ENCODE assay signal across 19 mouse cellular contexts in the genomic region with DNA sequence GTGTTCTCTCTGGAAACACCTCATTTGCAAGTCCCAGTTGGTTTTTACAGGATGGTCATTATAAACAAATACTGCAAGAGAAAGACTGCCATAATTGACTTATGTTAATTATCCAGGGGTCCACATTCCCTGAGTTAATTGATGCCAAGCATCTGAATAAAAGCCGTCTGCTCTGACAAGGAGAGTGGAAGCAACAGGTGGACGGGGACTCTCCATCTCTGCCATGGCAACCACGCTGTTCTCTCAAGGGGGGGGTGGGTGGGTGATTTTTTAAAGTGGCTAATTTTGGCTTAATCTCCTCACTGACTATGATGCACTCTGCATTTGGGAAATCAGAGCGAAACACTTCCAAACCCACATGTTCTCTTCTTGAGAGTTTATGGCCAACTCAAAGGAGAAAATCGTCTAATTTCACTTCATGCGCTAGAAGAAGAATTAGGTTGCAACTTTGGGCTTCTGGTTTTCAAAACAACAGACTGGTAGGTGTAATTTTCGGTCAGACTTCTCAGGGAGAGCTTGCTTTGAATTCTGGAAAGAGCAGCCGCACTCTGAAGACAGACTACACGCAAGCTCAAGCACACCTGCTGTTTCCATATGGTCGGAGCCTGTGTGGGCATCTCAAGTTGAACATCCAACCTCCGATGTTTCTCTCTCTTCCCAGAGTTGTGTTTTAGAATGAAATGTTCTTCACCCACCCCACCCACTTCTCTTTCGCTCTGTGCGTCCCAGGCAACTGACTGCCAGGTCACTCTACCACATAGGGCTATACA. TPM values are rescaled to one million over a fixed set of nuclear protein-coding genes. Genes with fewer than 3 reads are reported as not detected.
DNase-seq lines count a peak whose midpoint lies in the region; ATAC-seq lines count a peak whose summit lies in the region.
"Had no signal": no experiment of that assay in that cellular context is flagged by ENCODE, and none has a peak within 500 bp of the region (broad histone marks: within the 10 kb centered on the region; RNA-seq: fewer than 3 reads in every experiment).

No protein-coding gene starts in this region.

- DNase-seq in forebrain, embryonic 14.5 days (ENCODE audit: low spot score): peak; percentile 53
- DNase-seq in brain, adult 2 months (ENCODE audit: low read depth, low spot score): peak; percentile 93
- peak; percentile 79 for DNase-seq in layer of hippocampus, adult 9-11 months
- DNase-seq in right cerebral cortex, adult 2 months (ENCODE audit: low spot score in 2 of 2): peak; percentile 69 to 82
- no peak for DNase-seq in urinary bladder, postnatal 4 days (ENCODE audit: low spot score in 2 of 2)
- no peak for DNase-seq in gastrocnemius, postnatal 25 days
- DNase-seq: adrenal gland, adult 2 months; B cell, adult 2 months; kidney, postnatal 25 days; lung, postnatal 36 days; thymus, postnatal 14 days had no signal

- no peaks in the 10 kb centered on the region for H3K9me3 ChIP-seq in forebrain, embryonic 14.5 days (replicated peaks; ENCODE audit: control insufficient read depth, low read length)
- no peaks in the 10 kb centered on the region for H3K9me3 ChIP-seq in forebrain, embryonic 12.5 days
- H3K9me3 ChIP-seq: embryonic facial prominence, embryonic 15.5 days; heart, embryonic 15.5 days; hindbrain, embryonic 12.5 days; intestine, embryonic 15.5 days; limb, embryonic 13.5 days; midbrain, embryonic 15.5 days; neural tube, embryonic 12.5 days had no signal

- no peak for ATAC-seq in forebrain, embryonic 14.5 days
- ATAC-seq in forebrain, embryonic 12.5 days (ENCODE audit: low FRiP score): no peak
- ATAC-seq: intestine, embryonic 15.5 days; midbrain, embryonic 15.5 days had no signal

- WGBS in forebrain, embryonic 14.5 days: 66% methylated on average over 13 of the region's 13 CpGs
- whole genome bisulfite sequencing in forebrain, embryonic 12.5 days: 67% methylated on average over 13 of the region's 13 CpGs

- H3K4me3 ChIP-seq in forebrain, embryonic 14.5 days (ENCODE audit: low read depth, low read length): no peak overlapping the region
- H3K4me3 ChIP-seq in forebrain, embryonic 12.5 days (replicated peaks): no peak overlapping the region
- H3K4me3 ChIP-seq: embryonic facial prominence, embryonic 15.5 days; heart, embryonic 15.5 days; hindbrain, embryonic 12.5 days; intestine, embryonic 15.5 days; limb, embryonic 13.5 days; midbrain, embryonic 15.5 days; neural tube, embryonic 12.5 days had no signal

- no peaks in the 10 kb centered on the region for H3K27me3 ChIP-seq in forebrain, embryonic 14.5 days (replicated peaks; ENCODE audit: control insufficient read depth, insufficient read depth, low read length)
- H3K27me3 ChIP-seq in forebrain, embryonic 12.5 days: 0 out of 2 replicates have a peak, but pooled peaks cover 3% of the 10 kb centered on the region
- H3K27me3 ChIP-seq: embryonic facial prominence, embryonic 15.5 days; heart, embryonic 15.5 days; hindbrain, embryonic 12.5 days; intestine, embryonic 15.5 days; limb, embryonic 13.5 days; midbrain, embryonic 15.5 days; neural tube, embryonic 12.5 days had no signal

- H3K27ac ChIP-seq in forebrain, embryonic 14.5 days (ENCODE audit: low read depth, low read length): no peak overlapping the region
- H3K27ac ChIP-seq in forebrain, embryonic 12.5 days: no peak overlapping the region
- H3K27ac ChIP-seq: embryonic facial prominence, embryonic 15.5 days; heart, embryonic 15.5 days; hindbrain, embryonic 12.5 days; intestine, embryonic 15.5 days; limb, embryonic 13.5 days; midbrain, embryonic 15.5 days; neural tube, embryonic 12.5 days had no signal

- no peak overlapping the region for H3K4me2 ChIP-seq in forebrain, embryonic 14.5 days (ENCODE audit: low read length)
- no peak overlapping the region for H3K4me2 ChIP-seq in forebrain, embryonic 12.5 days
- H3K4me2 ChIP-seq: embryonic facial prominence, embryonic 15.5 days; heart, embryonic 15.5 days; hindbrain, embryonic 12.5 days; intestine, embryonic 15.5 days; limb, embryonic 13.5 days; midbrain, embryonic 15.5 days; neural tube, embryonic 12.5 days had no signal

- H3K9ac ChIP-seq in forebrain, embryonic 14.5 days (ENCODE audit: low read length): no peak overlapping the region
- no peak overlapping the region for H3K9ac ChIP-seq in forebrain, embryonic 12.5 days
- H3K9ac ChIP-seq: embryonic facial prominence, embryonic 15.5 days; heart, embryonic 15.5 days; hindbrain, embryonic 12.5 days; intestine, embryonic 15.5 days; limb, embryonic 13.5 days; midbrain, embryonic 15.5 days; neural tube, embryonic 12.5 days had no signal

- no peaks in the 10 kb centered on the region for H3K36me3 ChIP-seq in forebrain, embryonic 14.5 days (ENCODE audit: control insufficient read depth, insufficient read depth, low read length)
- no peaks in the 10 kb centered on the region for H3K36me3 ChIP-seq in forebrain, embryonic 12.5 days (replicated peaks)
- H3K36me3 ChIP-seq: embryonic facial prominence, embryonic 15.5 days; heart, embryonic 15.5 days; hindbrain, embryonic 12.5 days; intestine, embryonic 15.5 days; limb, embryonic 13.5 days; midbrain, embryonic 15.5 days; neural tube, embryonic 12.5 days had no signal

- peaks cover 3% of the 10 kb centered on the region; the same call in 1 of the 2 replicates for H3K4me1 ChIP-seq in forebrain, embryonic 14.5 days (ENCODE audit: control insufficient read depth, insufficient read depth, low read length)
- peaks cover 4% of the 10 kb centered on the region for H3K4me1 ChIP-seq in forebrain, embryonic 12.5 days
- H3K4me1 ChIP-seq: embryonic facial prominence, embryonic 15.5 days; heart, embryonic 15.5 days; intestine, embryonic 15.5 days; limb, embryonic 13.5 days; midbrain, embryonic 15.5 days; neural tube, embryonic 12.5 days had no signal

RNA-seq across cellular contexts. Expression of a gene that starts 55.8 kb away (rescaled TPM):
- 43.6 and 50.5 TPM in 2 replicates for polyA plus RNA-seq in forebrain, embryonic 14.5 days (2014; fragmentation: Nextera tagmentation; extraction: Ambion mirVana)
- 153 and 164 TPM in 2 replicates for polyA plus RNA-seq in forebrain, embryonic 12.5 days (2016; fragmentation: Nextera tagmentation; extraction: Ambion mirVana)
- total RNA-seq in gastrocnemius, postnatal 25 days (2021): 1 to 10 TPM; 1.0 to 1.1 TPM

Comparison
In these comparisons a context has a peak if more than half of its experiments do, and no peak if none do; other contexts are left out.
1. DNase-seq: peak in forebrain, embryonic 14.5 days (single experiment), brain, adult 2 months (single experiment), layer of hippocampus, adult 9-11 months (single experiment) and right cerebral cortex, adult 2 months (2 of 2); none in urinary bladder, postnatal 4 days (0 of 2) and gastrocnemius, postnatal 25 days (single experiment).